Mouse (Mus musculus) effector memory CD4-positive, alpha-beta T cell, adult 7 months (primary cell): ENCODE results near the gene Cacna1e. TPM values are rescaled to one million over a fixed set of nuclear protein-coding genes. Genes with fewer than 3 reads are reported as not detected.

Source experiments
- polyA plus RNA-seq: library from polyadenylated mRNA; unstranded; fragments of 100-300 nt; shearing (Covaris generic); gene quantifications from one replicate; pipeline ENCODE4 v1.2.1, GENCODE M21; 2017

The Cacna1e gene
- polyA plus RNA-seq = 0.39 TPM

GRCm38 (mm10) chr1:154884275-154885206 lies at the start of gene Cacna1e:
Gene Cacna1e (minus strand): TSS chr1:154884501.

Other genes with a start within 250 kb of the Cacna1e start
- 571 TPM for gene Ier5, start 215.1 kb upstream of the Cacna1e start, polyA plus RNA-seq